Mouse (Mus musculus) lung, embryonic 15.5 days (tissue): Measurements from ENCODE around the gene Cacna1f. TPM values are rescaled to one million over a fixed set of nuclear protein-coding genes. Genes with fewer than 3 reads are reported as not detected.

Experiments used
- ATAC-seq: fragments of 200-750 bp; cut with Nextera tagmentation; 2 replicates; pipeline ENCODE4 v1.8.0; 2017; ENCODE audit warnings: moderate number of reproducible peaks, borderline replicate concordance; ENCODE audit not compliant: low FRiP score, low TSS enrichment; ENCODE audit errors: extremely low read depth
- H3K27ac ChIP-seq: fragments of 300-500 bp; sonication (generic); 2 replicates; pipeline ENCODE4 v1.5.1; 2015; ENCODE audit warnings: moderate library complexity, mild to moderate bottlenecking, inconsistent platforms
- H3K27me3 ChIP-seq: fragments of 300-500 bp; sonication (generic); 2 replicates; pipeline ENCODE4 v1.6.1; 2015; ENCODE audit warnings: inconsistent platforms
- H3K36me3 ChIP-seq: fragments of 300-500 bp; sonication (generic); 2 replicates; pipeline ENCODE4 v1.6.1; 2015; ENCODE audit warnings: inconsistent platforms
- H3K4me1 ChIP-seq: fragments of 300-500 bp; sonication (generic); 2 replicates; pipeline ENCODE4 v1.6.1; 2015; ENCODE audit warnings: inconsistent platforms
- H3K4me2 ChIP-seq: fragments of 300-500 bp; sonication (generic); 2 replicates; pipeline ENCODE4 v1.6.1; 2015; ENCODE audit warnings: inconsistent platforms, mild to moderate bottlenecking, moderate library complexity
- H3K4me3 ChIP-seq: fragments of 300-500 bp; sonication (generic); 2 replicates; pipeline ENCODE4 v1.5.1; 2015; ENCODE audit warnings: mild to moderate bottlenecking, inconsistent platforms
- H3K9ac ChIP-seq: fragments of 300-500 bp; sonication (generic); 2 replicates; pipeline ENCODE4 v1.6.1; 2015; ENCODE audit warnings: inconsistent platforms
- H3K9me3 ChIP-seq: fragments of 300-500 bp; sonication (generic); 2 replicates; pipeline ENCODE4 v1.6.1; 2016; ENCODE audit warnings: inconsistent platforms
- WGBS: fragments of 180-500 bp; shearing (Covaris S2); methylation state at CpG from one replicate; pipeline ENCODE4 v1.1.7; 2015; 5-methylcytosine and 5-hydroxymethylcytosine counted together
- polyA plus RNA-seq: library from polyadenylated mRNA; unstranded; fragments of >200 nt; fragmentation: Nextera tagmentation; extraction: Ambion mirVana; gene quantifications from 2 replicates; pipeline ENCODE4 v1.2.1, GENCODE M21; 2015

Gene Cacna1f
- polyA plus RNA-seq, 1 experiment from 2014 or later, result not detected

DNA sequence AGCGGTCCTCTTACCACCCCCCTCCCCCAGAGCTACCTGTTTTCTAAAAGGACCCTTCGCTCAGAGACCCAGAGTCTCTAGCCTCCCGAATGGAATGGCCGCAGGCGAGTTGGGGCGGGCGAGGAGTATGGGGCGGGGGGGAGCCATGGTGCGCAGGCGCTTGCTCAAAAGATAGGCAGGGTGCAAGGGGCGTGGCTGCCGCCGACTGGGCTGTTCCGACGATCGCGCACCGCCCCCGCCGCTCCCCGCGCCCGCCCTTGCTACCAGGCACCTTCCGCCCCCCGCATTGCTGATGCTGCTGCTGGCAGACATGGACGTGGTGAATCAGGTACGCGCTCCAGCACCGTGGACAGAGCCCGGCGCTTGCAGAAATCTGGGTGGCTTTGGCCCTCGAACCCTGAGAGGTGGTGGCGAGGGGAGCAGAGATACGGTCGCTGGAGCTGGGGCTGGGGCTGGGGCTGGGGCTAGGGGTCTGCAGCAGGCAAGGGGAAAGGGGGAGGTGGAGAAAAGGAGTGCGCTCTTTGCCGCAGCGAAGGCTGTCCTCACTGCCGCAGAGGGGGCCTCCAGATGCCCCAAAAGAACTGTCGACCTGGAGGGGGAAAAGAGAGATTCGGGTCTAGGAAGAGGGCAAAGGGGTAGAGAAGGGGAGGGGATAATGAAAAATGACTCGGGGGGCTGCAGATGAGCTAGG lies 31.7 kb downstream of the Cacna1f start, which contains the start of gene Syp:
Gene Syp (plus strand): TSS at position 71 of the 691 bp plus-strand sequence.
- peak within 1 kb of the TSS; percentile 51 for H3K4me2 ChIP-seq
- no peaks in the 10 kb centered on the region for H3K4me1 ChIP-seq
- H3K9ac ChIP-seq, result no peak within 1 kb of the TSS
- no peaks in the 10 kb centered on the region for H3K9me3 ChIP-seq
- peak within 1 kb of the TSS; percentile 21 for H3K4me3 ChIP-seq
- H3K36me3 ChIP-seq, result no peaks in the 10 kb centered on the region
- ATAC-seq, result peak; percentile 75
- H3K27ac ChIP-seq, result no peak within 1 kb of the TSS
- H3K27me3 ChIP-seq, result peaks cover 7% of the 10 kb centered on the region; the same call in 1 of the 2 replicates
- WGBS, result 8% methylated on average over 40 of the region's 42 CpGs

DNA sequence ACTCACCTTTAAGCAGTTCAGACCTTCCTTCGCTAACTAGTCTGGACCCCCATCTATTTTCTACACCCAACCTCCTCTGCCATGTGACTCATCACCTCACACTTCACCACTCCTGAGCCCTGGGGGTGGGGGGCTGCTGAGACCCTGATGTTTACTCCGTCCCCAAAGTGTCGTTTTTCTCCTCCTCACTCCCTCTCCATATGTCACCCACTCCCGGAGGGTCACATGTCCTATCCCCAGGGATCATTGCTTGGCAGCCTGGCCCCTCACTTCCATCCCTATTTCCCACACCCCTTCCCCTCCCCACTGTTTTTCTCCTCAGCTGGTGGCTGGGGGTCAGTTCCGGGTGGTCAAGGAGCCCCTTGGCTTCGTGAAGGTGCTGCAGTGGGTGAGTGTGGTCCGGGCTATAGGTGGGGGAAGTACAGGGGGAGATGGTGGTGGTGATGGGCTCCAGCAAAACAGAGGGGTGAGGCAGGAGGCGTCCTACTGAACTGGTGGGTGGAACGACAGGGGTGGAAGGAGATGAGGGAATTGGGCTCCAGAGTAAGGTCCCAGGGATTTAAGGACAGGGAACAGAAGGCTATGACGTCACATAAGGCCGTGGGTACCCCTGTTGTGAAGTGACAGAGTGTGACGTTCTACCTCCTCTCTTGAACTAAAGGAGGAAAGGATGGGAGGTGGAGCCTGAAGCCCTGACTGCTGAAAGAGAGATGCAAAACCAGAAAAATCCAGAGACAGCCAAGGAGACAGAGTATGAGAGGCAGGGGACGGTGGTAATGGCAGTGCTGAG lies 32.8 kb downstream of the Cacna1f start:
- no peak for ATAC-seq
- H3K9me3 ChIP-seq, result no peaks in the 10 kb centered on the region
- H3K9ac ChIP-seq, result no peak overlapping the region
- no peaks in the 10 kb centered on the region for H3K4me1 ChIP-seq
- H3K4me3 ChIP-seq, result no peak overlapping the region
- WGBS, result 13% methylated on average over 13 of the region's 13 CpGs
- H3K27me3 ChIP-seq, result peaks cover 7% of the 10 kb centered on the region; the same call in 1 of the 2 replicates
- no peaks in the 10 kb centered on the region for H3K36me3 ChIP-seq
- no peak overlapping the region for H3K27ac ChIP-seq
- no peak overlapping the region for H3K4me2 ChIP-seq

DNA sequence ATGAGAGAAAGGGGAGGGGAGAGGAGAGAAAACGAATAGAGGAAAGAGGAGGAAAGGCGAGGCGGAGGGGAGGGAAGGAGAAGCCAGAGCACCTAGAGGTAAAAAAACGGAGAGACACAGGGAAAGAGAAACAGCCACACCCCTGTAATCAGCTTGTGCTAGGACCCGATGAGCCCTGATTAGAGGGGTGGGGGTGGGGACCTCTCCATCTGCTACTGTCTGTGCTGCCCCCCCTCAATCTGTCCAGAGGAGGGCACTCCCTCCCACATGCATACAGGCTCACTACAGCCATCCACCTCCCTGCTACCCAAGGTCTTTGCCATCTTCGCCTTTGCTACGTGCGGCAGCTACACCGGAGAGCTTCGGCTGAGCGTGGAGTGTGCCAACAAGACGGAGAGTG lies 33.9 kb downstream of the Cacna1f start:
- Histone ChIP-seq H3K9ac (no peak overlapping the region), H3K9me3 (no peaks in the 10 kb centered on the region), H3K4me2 (no peak overlapping the region), H3K27ac (no peak overlapping the region), H3K4me1 (no peaks in the 10 kb centered on the region), H3K27me3 (peaks cover 7% of the 10 kb centered on the region; the same call in 1 of the 2 replicates), H3K36me3 (no peaks in the 10 kb centered on the region), H3K4me3 (no peak overlapping the region)
- no peak for ATAC-seq
- 16% methylated on average over 12 of the region's 12 CpGs for WGBS

DNA sequence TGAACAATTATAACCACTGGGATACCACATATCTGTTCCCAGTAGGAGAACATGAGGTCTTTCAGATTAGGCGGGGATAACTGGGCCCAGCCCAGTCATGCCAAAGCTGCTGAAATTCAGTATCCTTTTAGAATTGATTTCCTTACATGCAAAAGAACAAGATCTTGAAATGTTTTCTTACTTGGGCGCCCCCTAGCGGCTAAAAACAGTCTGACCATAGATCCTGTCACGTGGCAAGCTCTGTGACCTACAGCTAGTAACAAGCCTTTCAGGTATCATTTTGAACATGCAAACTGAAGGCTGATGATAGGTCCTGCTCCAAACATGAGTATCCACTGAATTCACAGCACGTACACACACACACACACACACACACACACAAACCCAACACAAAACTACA lies 38.5 kb downstream of the Cacna1f start:
- Histone ChIP-seq H3K36me3 (no peaks in the 10 kb centered on the region), H3K9me3 (no peaks in the 10 kb centered on the region), H3K4me2 (no peak overlapping the region), H3K4me3 (no peak overlapping the region), H3K27ac (no peak overlapping the region), H3K27me3 (no peaks in the 10 kb centered on the region), H3K4me1 (no peaks in the 10 kb centered on the region), H3K9ac (no peak overlapping the region)
- no peak for ATAC-seq
- 8% methylated on average over 5 of the region's 5 CpGs for WGBS

DNA sequence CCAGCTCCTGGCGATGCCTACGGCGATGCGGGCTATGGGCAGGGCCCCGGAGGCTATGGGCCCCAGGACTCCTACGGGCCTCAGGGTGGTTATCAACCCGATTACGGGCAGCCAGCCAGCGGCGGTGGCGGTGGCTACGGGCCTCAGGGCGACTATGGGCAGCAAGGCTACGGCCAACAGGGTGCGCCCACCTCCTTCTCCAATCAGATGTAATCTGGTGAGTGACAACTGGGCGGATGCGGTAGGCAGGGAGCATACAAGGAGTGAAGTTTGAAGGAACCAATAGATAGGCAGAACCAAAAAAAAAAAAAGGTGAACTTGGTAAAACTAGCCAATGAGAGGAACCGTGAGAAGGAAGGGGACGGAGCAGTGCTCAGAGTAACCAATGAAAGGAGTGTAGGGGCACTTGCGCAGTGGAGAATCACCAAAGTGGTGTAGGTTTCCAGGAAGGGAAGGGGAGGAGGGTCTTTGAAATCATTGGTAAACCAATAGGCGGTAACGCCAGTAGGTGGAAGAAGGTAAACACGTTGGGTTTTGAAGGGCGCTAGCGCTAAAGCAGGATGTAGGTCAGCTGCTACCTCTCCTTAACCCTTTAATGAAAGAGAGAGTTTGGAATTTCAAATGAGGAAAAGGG lies 41.9 kb downstream of the Cacna1f start:
- H3K9ac ChIP-seq, result peak overlapping the region; percentile 74
- H3K27me3 ChIP-seq, result no peaks in the 10 kb centered on the region
- H3K4me2 ChIP-seq, result peak overlapping the region; percentile 60
- 23% methylated on average over 24 of the region's 25 CpGs for WGBS
- H3K4me3 ChIP-seq, result peak overlapping the region; percentile 51
- no peaks in the 10 kb centered on the region for H3K4me1 ChIP-seq
- H3K27ac ChIP-seq, result peak overlapping the region; percentile 80
- ATAC-seq, result peak; percentile 97
- no peaks in the 10 kb centered on the region for H3K36me3 ChIP-seq
- no peaks in the 10 kb centered on the region for H3K9me3 ChIP-seq

DNA sequence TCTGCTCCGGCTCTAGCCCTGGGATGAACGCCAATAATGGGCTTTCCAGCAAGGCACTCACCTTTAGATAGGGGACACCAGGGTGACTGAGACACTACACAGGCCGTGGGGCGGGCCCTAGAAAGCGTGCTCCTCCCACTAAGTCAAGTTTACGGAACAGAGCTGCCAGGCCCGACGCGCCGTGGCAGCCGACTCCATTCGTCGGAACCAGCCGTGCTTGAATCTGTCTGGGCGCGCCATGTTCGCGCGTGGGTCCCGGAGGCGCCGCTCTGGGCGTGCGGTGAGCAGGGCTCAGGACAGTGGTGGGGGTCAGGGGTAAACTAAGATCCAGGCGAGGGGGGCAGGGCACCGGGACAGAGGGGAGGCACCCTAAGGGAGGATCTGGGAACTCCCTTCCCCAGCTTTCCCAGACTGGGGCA lies 50.3 kb downstream of the Cacna1f start, which contains the start of gene Prickle3:
Gene Prickle3 (plus strand): TSS at position 40 of the 419 bp plus-strand sequence.
- 17% methylated on average over 26 of the region's 26 CpGs for WGBS
- H3K36me3 ChIP-seq, result no peaks in the 10 kb centered on the region
- ATAC-seq, result peak; percentile 64; the same call in 1 of the 2 replicates
- H3K27ac ChIP-seq, result peak within 1 kb of the TSS; percentile 69
- no peaks in the 10 kb centered on the region for H3K9me3 ChIP-seq
- H3K4me2 ChIP-seq, result peak within 1 kb of the TSS; percentile 60
- peaks cover 11% of the 10 kb centered on the region for H3K4me1 ChIP-seq
- H3K9ac ChIP-seq, result peak within 1 kb of the TSS; percentile 62
- no peaks in the 10 kb centered on the region for H3K27me3 ChIP-seq
- peak within 1 kb of the TSS; percentile 55 for H3K4me3 ChIP-seq

DNA sequence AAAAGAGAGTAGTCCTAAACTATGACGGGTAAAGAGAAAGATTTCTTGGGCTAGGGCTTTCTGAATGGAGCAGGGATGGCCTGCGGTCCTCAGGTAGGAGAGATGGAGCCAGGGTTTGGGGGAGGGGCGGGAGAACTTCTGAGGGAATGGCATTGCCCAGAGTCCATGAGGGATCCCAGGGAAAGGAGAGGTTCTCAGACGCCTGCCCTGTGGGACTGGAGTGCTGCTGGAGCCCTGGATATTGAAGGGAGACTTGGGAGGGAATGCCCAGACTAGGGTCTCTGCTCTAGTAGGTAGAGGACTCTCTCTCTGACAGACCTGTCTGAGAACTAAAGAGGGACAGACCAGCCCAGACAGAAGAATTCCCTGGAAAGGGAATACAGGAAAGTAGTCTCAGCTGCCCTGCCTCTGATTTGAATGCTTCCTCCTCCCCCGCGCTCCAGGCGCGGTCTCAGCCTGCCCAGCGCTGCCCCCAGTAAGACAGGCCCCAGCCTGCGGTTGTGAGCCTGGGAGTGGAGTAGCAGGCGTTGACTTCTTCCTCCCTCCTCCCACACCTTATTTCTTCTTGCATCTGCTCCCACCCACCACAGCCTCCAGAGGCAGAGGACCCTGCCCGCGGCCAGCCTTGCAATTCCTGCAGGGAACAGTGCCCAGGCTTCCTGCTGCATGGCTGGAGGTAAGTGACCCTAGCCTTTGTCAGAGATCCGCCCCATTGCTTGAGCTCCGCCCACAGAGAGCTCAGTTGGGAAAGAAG lies 51.3 kb downstream of the Cacna1f start:
- peak overlapping the region; percentile 60 for H3K4me2 ChIP-seq
- no peaks in the 10 kb centered on the region for H3K36me3 ChIP-seq
- H3K27me3 ChIP-seq, result no peaks in the 10 kb centered on the region
- no peaks in the 10 kb centered on the region for H3K9me3 ChIP-seq
- peaks cover 11% of the 10 kb centered on the region for H3K4me1 ChIP-seq
- peak overlapping the region; percentile 55 for H3K4me3 ChIP-seq
- 12% methylated on average over 14 of the region's 15 CpGs for WGBS
- peak overlapping the region; percentile 69 for H3K27ac ChIP-seq
- H3K9ac ChIP-seq, result peak overlapping the region; percentile 62; the same call in 1 of the 2 replicates
- peak; percentile 69 for ATAC-seq

DNA sequence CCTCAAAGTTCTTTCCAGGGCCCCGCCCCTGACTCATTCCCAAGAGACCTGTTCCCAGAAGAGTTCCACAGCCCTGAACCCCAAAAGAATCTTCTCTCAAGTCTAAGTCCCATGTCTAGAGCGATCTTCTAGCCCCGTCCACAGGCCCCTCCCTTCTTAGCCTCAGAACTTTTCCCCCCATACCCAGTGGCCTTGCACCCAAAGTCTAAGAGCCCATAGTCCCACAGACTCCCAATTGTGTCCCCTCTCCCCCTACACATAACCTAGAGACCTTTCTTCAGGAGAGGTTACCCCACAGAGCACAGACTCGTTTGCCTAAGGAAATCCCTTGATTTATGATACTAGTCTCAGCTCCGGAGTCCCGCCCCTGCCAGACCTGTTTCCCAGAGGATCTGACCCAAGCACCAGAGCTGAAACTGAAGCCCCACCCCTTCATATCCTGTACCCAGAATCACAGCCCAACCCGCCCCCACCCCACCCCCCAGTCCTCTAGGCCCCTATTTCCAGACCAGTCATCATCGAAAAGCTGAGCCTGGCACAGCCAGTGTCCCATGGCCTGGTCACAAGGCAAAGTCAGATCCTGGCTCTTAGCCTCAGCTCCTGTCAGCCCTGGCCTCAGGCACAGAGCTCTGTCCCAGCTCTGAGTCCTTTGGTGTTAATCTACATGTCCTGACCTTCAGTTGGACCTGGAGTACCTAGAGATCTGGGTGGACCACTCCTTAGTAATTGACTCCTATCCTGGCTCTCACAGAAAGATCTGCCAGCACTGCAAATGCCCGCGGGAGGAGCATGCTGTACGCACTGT lies 52.1 kb downstream of the Cacna1f start:
- H3K4me2 ChIP-seq, result peak overlapping the region; percentile 60
- H3K9ac ChIP-seq, result no peak overlapping the region
- peaks cover 3% of the 10 kb centered on the region; the same call in 1 of the 2 replicates for H3K36me3 ChIP-seq
- no peaks in the 10 kb centered on the region for H3K27me3 ChIP-seq
- peak; percentile 19; the same call in 1 of the 2 replicates for ATAC-seq
- peak overlapping the region; percentile 55; the same call in 1 of the 2 replicates for H3K27ac ChIP-seq
- 47% methylated on average over 11 of the region's 11 CpGs for WGBS
- H3K4me3 ChIP-seq, result no peak overlapping the region; the same call in 1 of the 2 replicates
- no peaks in the 10 kb centered on the region for H3K9me3 ChIP-seq
- H3K4me1 ChIP-seq, result peaks cover 11% of the 10 kb centered on the region

DNA sequence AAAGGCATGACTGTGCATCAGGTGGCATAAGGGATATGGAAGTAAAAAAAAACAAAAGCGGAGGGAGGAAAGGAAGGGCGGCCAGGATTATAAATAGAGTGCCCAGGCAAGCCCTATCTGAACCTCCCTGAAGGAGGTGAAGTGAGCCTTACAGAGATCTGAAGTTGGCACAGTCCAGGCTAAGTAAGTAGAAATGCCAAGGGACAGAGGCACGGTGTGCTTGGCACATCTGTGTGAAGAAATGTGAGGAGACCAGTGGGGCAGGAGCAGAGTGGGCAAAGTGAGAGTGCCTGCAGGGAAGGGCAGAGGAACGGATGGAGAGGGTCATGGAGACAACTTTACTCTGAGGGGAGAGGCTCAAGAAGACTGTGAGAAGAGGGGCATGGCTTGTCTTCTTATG lies 54.2 kb downstream of the Cacna1f start:
- 66% methylated on average over 4 of the region's 4 CpGs for WGBS
- no peak overlapping the region for H3K4me2 ChIP-seq
- no peak for ATAC-seq

DNA sequence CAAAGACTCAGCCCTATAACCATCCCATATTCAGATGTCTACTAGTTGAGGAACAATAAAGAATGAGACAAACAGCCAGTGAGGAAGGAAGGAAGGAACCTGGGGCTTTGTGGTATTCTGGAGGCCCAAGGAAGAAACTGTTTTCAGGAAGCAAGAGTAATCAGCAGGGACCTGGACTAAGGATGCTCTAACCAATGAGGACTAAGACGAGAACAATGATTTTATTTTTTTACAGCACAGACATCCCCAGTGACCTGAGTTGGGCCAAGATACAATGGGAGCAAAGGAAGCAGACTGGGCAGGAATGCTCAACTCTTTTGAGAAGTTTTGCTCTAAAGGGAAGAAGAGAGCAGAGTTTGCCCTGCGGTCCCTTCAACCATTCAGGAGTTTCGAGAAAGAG lies 56.1 kb downstream of the Cacna1f start:
- H3K36me3 ChIP-seq, result peaks cover 11% of the 10 kb centered on the region; the same call in 1 of the 2 replicates
- no peaks in the 10 kb centered on the region for H3K27me3 ChIP-seq
- no peak overlapping the region for H3K4me3 ChIP-seq
- 76% methylated on average over 3 of the region's 3 CpGs for WGBS
- no peak overlapping the region for H3K9ac ChIP-seq
- peak overlapping the region; percentile 63; the same call in 1 of the 2 replicates for H3K27ac ChIP-seq
- no peak overlapping the region for H3K4me2 ChIP-seq
- no peak for ATAC-seq
- H3K9me3 ChIP-seq, result no peaks in the 10 kb centered on the region
- H3K4me1 ChIP-seq, result peaks cover 8% of the 10 kb centered on the region

More for the DNA sequence above, 54.2 kb downstream of the Cacna1f start:
- peaks cover 11% of the 10 kb centered on the region for H3K4me1 ChIP-seq
- no peaks in the 10 kb centered on the region for H3K27me3 ChIP-seq
- H3K4me3 ChIP-seq, result no peak overlapping the region
- no peaks in the 10 kb centered on the region for H3K9me3 ChIP-seq
- H3K36me3 ChIP-seq, result peaks cover 4% of the 10 kb centered on the region; the same call in 1 of the 2 replicates
- no peak overlapping the region for H3K27ac ChIP-seq
- no peak overlapping the region for H3K9ac ChIP-seq
